Mouse (Mus musculus) CD4-positive, CD25-positive, alpha-beta regulatory T cell, adult 9 weeks (primary cell): Measurements from ENCODE around the gene Afg1l. TPM values are rescaled to one million over a fixed set of nuclear protein-coding genes. Genes with fewer than 3 reads are reported as not detected.

ENCODE experiments used
- polyA plus RNA-seq: library from polyadenylated mRNA; unstranded; fragments of 100-300 nt; shearing (Covaris generic); gene quantifications from one replicate; pipeline ENCODE4 v1.2.1, GENCODE M21; 2017

Gene Afg1l
- polyA plus RNA-seq: 9.4 TPM

DNA sequence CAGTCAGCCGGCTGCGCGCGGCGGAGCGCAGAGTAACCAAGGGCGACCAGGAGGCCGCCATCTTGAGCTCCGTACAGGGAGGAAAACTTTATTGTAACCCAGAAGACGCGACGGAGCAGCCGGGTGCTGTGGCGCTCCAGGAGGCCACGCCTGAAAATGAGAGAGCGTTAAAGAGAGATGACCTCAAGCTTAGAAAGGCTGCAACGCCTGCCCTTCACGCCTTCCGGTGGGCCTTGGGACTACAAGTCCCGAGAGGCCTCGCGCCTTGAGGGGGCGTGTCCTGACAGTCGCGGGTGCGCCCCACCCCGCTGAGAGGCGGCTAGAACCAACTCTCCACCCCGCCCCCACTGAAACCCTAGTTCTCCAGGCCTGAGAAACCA is at the start of gene Afg1l:
TSS of gene Afg1l (minus strand) at position 225 of the 380 bp plus-strand sequence.

DNA sequence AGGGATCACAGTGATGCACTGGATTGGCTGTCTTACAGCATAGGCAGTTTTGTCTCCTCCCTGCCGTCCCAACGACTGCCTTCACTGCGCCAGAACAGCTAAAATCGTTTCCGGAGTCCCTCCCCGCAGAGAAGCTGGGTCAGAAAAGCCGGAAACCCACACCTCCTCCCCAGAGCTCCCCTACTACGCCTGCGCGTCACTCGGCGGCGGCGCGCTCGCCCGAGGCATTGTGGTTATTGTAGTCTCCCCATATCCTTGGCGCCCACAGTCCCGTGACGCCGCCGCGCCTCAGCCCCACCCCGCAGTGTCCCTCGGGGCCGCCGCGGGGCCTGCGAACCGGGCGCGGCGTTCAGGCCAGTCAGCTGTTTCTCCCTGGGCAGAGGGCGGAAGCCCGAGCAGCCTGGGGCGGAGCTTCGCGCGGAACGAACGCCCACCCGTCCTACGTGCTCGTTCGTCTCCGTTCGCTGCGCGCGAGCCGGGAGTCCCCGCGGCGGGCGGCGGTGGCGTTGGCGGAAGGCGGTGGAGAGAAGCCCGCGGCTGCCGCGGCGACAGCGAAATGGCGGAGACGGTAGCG is 23.5 kb upstream of the Afg1l start, which contains the start of gene Snx3:
TSS of gene Snx3 (plus strand) at position 256 of the 574 bp plus-strand sequence.

DNA sequence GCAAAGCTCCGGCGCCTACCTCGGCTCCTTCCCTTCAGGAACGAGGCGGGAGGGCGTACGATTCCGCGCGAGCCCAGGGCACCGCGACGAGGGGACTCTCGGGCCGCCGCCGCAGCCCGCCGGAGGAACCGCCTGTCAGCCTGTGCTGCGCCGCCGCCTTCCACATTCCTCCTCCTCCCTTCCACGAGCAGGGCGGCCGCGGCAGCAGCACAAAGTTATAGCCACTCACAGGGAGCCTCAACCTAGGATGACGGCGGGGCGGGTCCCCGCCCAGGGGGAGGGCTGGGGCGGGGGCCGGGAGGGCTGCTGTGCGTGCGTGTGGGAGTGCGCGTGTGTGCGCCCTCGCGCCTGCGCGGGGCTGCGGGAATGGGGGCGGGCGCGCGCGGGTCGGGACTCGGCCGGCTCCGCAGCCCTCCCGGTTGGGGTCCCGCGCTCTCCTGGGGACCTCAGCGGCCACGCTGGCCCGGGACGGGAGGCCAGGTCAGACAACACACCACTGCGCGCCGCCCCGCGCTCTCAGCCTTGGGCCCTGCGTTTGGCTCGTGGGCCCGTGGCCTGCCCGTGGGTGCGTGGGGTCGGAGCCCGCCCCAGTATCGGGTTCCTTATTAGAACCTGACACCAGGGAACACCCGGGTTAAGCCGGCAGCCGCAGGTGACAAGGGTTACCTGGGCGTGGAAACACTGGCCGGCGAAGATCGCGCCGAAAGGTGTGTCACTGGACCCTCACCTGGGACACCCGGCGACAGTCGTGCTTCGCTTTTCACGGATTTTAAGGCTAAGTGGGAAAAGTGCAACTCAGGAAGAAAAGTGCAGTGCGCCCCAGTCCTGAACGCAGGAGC is 201.6 kb downstream of the Afg1l start, which contains the start of gene Foxo3:
TSS of gene Foxo3 (minus strand) at position 249 of the 839 bp plus-strand sequence.

Other genes with a start within 250 kb of the Afg1l start
- gene Foxo3, start 201.8 kb downstream of the Afg1l start, polyA plus RNA-seq: 2.6 TPM
- gene Snx3, start 23.5 kb upstream of the Afg1l start, polyA plus RNA-seq: 168 TPM
- not detected for gene Nr2e1, start 105.1 kb upstream of the Afg1l start, polyA plus RNA-seq
- 21.7 TPM for gene Ostm1, start 105.3 kb upstream of the Afg1l start, polyA plus RNA-seq